Mouse (Mus musculus): ENCODE results near the gene Fbxw13. TPM values are rescaled to one million over a fixed set of nuclear protein-coding genes. Genes with fewer than 3 reads are reported as not detected.
"Not testable (repeated sequence)": the region's sequence is repeated elsewhere in the genome, so short reads cannot be mapped to it uniquely, and the experiment has no call there.

Gene Fbxw13
- polyA plus RNA-seq, 1 experiment from 2014 or later, result not detected

DNA sequence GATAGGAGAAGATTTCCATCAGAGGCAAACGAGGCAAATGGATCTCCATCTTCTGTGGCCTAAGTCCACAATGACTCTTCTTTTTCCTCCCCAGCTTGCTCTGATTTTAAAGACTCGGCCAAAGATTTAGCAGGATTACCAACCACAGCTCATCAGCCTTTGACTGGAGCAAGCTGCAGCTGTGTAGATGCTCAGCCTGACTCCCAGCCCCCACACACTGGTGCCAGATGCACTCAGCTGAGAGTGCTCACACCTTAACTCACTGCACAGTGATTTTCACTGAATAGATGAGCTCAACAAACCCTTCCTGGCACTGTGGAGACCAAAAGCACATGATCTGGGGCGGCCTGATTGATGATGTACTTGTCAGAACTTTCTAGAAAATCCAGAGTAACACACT lies 33.8 kb downstream of the Fbxw13 start, which contains the start of gene Fbxw21:
TSS of gene Fbxw21 (minus strand) at position 101 of the 400 bp plus-strand sequence.
- no peaks in the 10 kb centered on the region for H3K27me3 ChIP-seq (replicated peaks; ENCODE audit: control insufficient read depth, insufficient read depth, low read length)
- H3K4me2 ChIP-seq (ENCODE audit: low read length), result no peak within 1 kb of the TSS
- no peak for ATAC-seq
- no peaks in the 10 kb centered on the region for H3K36me3 ChIP-seq (ENCODE audit: control insufficient read depth, insufficient read depth, low read length)
- no peak within 1 kb of the TSS for H3K9ac ChIP-seq (ENCODE audit: low read length)
- DNase-seq (ENCODE audit: low spot score), result no peak
- no peaks in the 10 kb centered on the region for H3K9me3 ChIP-seq (replicated peaks; ENCODE audit: control insufficient read depth, low read length)
- WGBS, result 64% methylated on average over 3 of the region's 3 CpGs
- H3K4me1 ChIP-seq (ENCODE audit: control insufficient read depth, insufficient read depth, low read length), result no peaks in the 10 kb centered on the region
- H3K27ac ChIP-seq (ENCODE audit: low read depth, low read length), result no peak within 1 kb of the TSS
- H3K4me3 ChIP-seq (ENCODE audit: low read depth, low read length), result no peak within 1 kb of the TSS

DNA sequence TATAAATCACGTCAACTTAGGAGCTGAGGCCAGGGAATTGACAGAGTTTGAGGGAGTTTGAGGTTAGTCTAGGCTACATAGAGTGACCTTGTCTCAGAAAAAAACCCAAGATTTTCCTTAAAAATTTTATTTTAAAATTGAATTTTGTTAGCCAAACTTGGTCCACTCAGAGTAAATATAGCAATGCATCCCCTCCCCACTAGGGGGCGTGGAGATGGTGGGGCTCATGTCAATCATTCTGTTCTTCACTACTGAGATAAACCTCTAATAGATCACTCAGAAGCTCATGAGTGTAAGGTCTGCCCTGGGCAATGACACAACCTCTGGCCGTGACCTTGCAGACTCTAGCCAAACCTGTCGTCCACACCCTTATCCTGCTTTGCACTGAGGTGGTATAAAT lies 55.4 kb downstream of the Fbxw13 start:
- H3K9ac ChIP-seq (ENCODE audit: low read length); H3K4me3 ChIP-seq (ENCODE audit: low read depth, low read length); H3K9me3 ChIP-seq (replicated peaks; ENCODE audit: control insufficient read depth, low read length); H3K27me3 ChIP-seq (replicated peaks; ENCODE audit: control insufficient read depth, insufficient read depth, low read length); H3K4me2 ChIP-seq (ENCODE audit: low read length); H3K4me1 ChIP-seq (ENCODE audit: control insufficient read depth, insufficient read depth, low read length); DNase-seq (ENCODE audit: low spot score); H3K36me3 ChIP-seq (ENCODE audit: control insufficient read depth, insufficient read depth, low read length); ATAC-seq; H3K27ac ChIP-seq (ENCODE audit: low read depth, low read length): not testable (repeated sequence)
- 72% methylated on average over 4 of the region's 4 CpGs for WGBS

GRCm38 (mm10) chr9:109130076-109130475 lies 65.7 kb downstream of the Fbxw13 start:
- Histone ChIP-seq H3K9me3 (replicated peaks; ENCODE audit: control insufficient read depth, low read length) (no peaks in the 10 kb centered on the region), H3K36me3 (ENCODE audit: control insufficient read depth, insufficient read depth, low read length) (no peaks in the 10 kb centered on the region), H3K9ac (ENCODE audit: low read length) (no peak overlapping the region), H3K4me2 (ENCODE audit: low read length) (no peak overlapping the region), H3K4me3 (ENCODE audit: low read depth, low read length) (no peak overlapping the region), H3K27ac (ENCODE audit: low read depth, low read length) (no peak overlapping the region), H3K4me1 (ENCODE audit: control insufficient read depth, insufficient read depth, low read length) (no peaks in the 10 kb centered on the region), H3K27me3 (replicated peaks; ENCODE audit: control insufficient read depth, insufficient read depth, low read length) (no peaks in the 10 kb centered on the region)
- DNase-seq (ENCODE audit: low spot score) (no peak), ATAC-seq (no peak)
- WGBS, result 91% methylated on average over 5 of the region's 5 CpGs

Other genes starting within 250 kb of the Fbxw13 start
- gene Col7a1, start 242.4 kb downstream of the Fbxw13 start, polyA plus RNA-seq (2014; fragmentation: Nextera tagmentation; extraction: Ambion mirVana), result 1.1 and 1.2 TPM in 2 replicates
- 0.15 and 0.25 TPM in 2 replicates for gene Ucn2, start 210.0 kb downstream of the Fbxw13 start, polyA plus RNA-seq (2014; fragmentation: Nextera tagmentation; extraction: Ambion mirVana)
- gene Pfkfb4, start 204.2 kb downstream of the Fbxw13 start, polyA plus RNA-seq (2014; fragmentation: Nextera tagmentation; extraction: Ambion mirVana), result 16.0 and 20.8 TPM in 2 replicates
- 40.8 and 48.9 TPM in 2 replicates for gene Shisa5, start 157.4 kb downstream of the Fbxw13 start, polyA plus RNA-seq (2014; fragmentation: Nextera tagmentation; extraction: Ambion mirVana)
- 11.1 and 11.9 TPM in 2 replicates for gene Trex1, start 136.2 kb downstream of the Fbxw13 start, polyA plus RNA-seq (2014; fragmentation: Nextera tagmentation; extraction: Ambion mirVana)
- 27.3 and 29.6 TPM in 2 replicates for gene Atrip, start 121.9 kb downstream of the Fbxw13 start, polyA plus RNA-seq (2014; fragmentation: Nextera tagmentation; extraction: Ambion mirVana)
- 19.4 and 21.2 TPM in 2 replicates for gene Ccdc51, start 113.5 kb downstream of the Fbxw13 start, polyA plus RNA-seq (2014; fragmentation: Nextera tagmentation; extraction: Ambion mirVana)
- 652 and 758 TPM in 2 replicates for gene Tma7, start 113.4 kb downstream of the Fbxw13 start, polyA plus RNA-seq (2014; fragmentation: Nextera tagmentation; extraction: Ambion mirVana)
- 13.9 and 15.7 TPM in 2 replicates for gene Plxnb1, start 100.6 kb downstream of the Fbxw13 start, polyA plus RNA-seq (2014; fragmentation: Nextera tagmentation; extraction: Ambion mirVana)
- gene Fbxw21, start 33.9 kb downstream of the Fbxw13 start, polyA plus RNA-seq (2014; fragmentation: Nextera tagmentation; extraction: Ambion mirVana), result not detected in 2 replicates
- gene Fbxw20, start 38.8 kb upstream of the Fbxw13 start, polyA plus RNA-seq (2014; fragmentation: Nextera tagmentation; extraction: Ambion mirVana), result not detected in 2 replicates
- not detected in 2 replicates for gene Fbxw14, start 91.7 kb upstream of the Fbxw13 start, polyA plus RNA-seq (2014; fragmentation: Nextera tagmentation; extraction: Ambion mirVana)
- gene Fbxw28, start 143.7 kb upstream of the Fbxw13 start, polyA plus RNA-seq (2014; fragmentation: Nextera tagmentation; extraction: Ambion mirVana), result not detected in 2 replicates
- not detected in 2 replicates for gene Fbxw22, start 208.3 kb upstream of the Fbxw13 start, polyA plus RNA-seq (2014; fragmentation: Nextera tagmentation; extraction: Ambion mirVana)

Measured in forebrain, embryonic 14.5 days (tissue).